Mouse (Mus musculus) Patski (cell line): ENCODE data around the gene Olfr573-ps1. TPM values are rescaled to one million over a fixed set of nuclear protein-coding genes. Genes with fewer than 3 reads are reported as not detected.

Experiments used
- ATAC-seq: fragments of 100-300 bp; one replicate; pipeline ENCODE4 v1.8.0; 2021
- CTCF ChIA-PET: fragments of 350-600 bp; sonication (Branson Sonifier 250); formaldehyde crosslinking; loops from one replicate; lab custom pipeline; 2022; ENCODE audit warnings: inconsistent platforms; lab: Charles Lee
- POLR2A ChIA-PET: fragments of 350-600 bp; sonication (Branson Sonifier 250); formaldehyde crosslinking; loops from one replicate; lab custom pipeline; 2022; ENCODE audit warnings: antibody characterized with exemption, inconsistent platforms; lab: Charles Lee
- DNase-seq: peaks from one replicate; pipeline ENCODE4 v3.0.0-alpha.2; 2011; ENCODE audit warnings: low read depth, low spot score
- H3K27me3 ChIP-seq: fragments of 371-371 bp; one replicate; pipeline ENCODE4 v1.5.1; 2021
- CTCF ChIP-seq: fragments of 100-300 bp; IDR thresholded peaks from one replicate; pipeline ENCODE4 v1.5.1; 2021
- in situ Hi-C: fragments of 300-500 bp; cut with MboI; formaldehyde crosslinking; loops from 3 replicates; pipeline ENCODE4 v1.11.1; 2018; ENCODE audit warnings: low pct_unique_long_range_greater_than_20kb, mixed read lengths
- polyA plus RNA-seq: library from polyadenylated mRNA; unstranded; gene quantifications from one replicate; pipeline ENCODE4 v1.2.3, GENCODE M21; 2021

Gene Olfr573-ps1
- polyA plus RNA-seq, 1 experiment from 2014 or later, result not detected

DNA sequence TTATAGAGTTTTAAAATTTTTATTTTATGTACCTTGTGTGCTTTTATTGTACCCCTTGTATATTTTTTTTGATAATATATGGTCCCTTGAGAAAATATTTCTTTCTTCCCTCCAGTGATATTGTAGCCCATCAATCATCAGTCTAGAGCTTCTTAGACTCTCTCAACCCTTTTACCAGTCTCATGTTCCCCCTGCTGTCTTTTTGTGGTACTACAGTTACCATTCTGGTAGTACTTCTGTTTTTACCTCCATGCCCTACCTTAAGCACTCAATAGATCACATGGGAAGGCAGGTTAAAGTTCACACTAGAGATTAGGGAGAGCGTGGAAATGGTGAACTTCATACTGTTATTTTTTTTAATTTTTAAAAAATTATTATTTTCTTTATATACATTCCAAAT is 22.7 kb downstream of the Olfr573-ps1 start:
- DNase-seq, result peak; percentile 9
- ATAC-seq, result no peak

GRCm38 (mm10) chr7:102917032-102917875 is 25.1 kb downstream of the Olfr573-ps1 start, which contains the start of gene Olfr571:
Gene Olfr571 (minus strand): TSS chr7:102917536.
- no peaks in the 10 kb centered on the region for H3K27me3 ChIP-seq
- ATAC-seq (no peak), DNase-seq (no peak)
- no peak for TF ChIP-seq CTCF
- in situ Hi-C loops, result loop anchor here (5.0 kb wide), 2 partner anchors 225 to 410 kb away; no protein-coding TSS in a partner anchor
- POLR2A ChIA-PET, result no interaction called here
- CTCF ChIA-PET, result no interaction called here

More for the DNA sequence above, 22.7 kb downstream of the Olfr573-ps1 start:
- in situ Hi-C loops, result loop anchor here (5.0 kb wide), 3 partner anchors 227 to 412 kb away; no protein-coding TSS in a partner anchor
- ChIA-PET CTCF (interaction anchor here (1.0 kb wide), 1 partner anchor 14 kb away, joined by 3 read pairs; no protein-coding TSS in a partner anchor), POLR2A (no interaction called here)
- TF ChIP-seq CTCF, result peak; percentile 55
- no peaks in the 10 kb centered on the region for H3K27me3 ChIP-seq

GRCm38 (mm10) chr7:102916405-102916804 is 26.0 kb downstream of the Olfr573-ps1 start:
- no peak for TF ChIP-seq CTCF
- no peak for ATAC-seq
- ChIA-PET CTCF (no interaction called here), POLR2A (no interaction called here)
- no peaks in the 10 kb centered on the region for H3K27me3 ChIP-seq
- no peak for DNase-seq
- in situ Hi-C loops, result loop anchor here (5.0 kb wide), 2 partner anchors 224 to 409 kb away; no protein-coding TSS in a partner anchor

GRCm38 (mm10) chr7:102915261-102915660 is 27.1 kb downstream of the Olfr573-ps1 start:
- in situ Hi-C loops, result loop anchor here (5.0 kb wide), 2 partner anchors 223 to 408 kb away; no protein-coding TSS in a partner anchor
- DNase-seq (no peak), ATAC-seq (no peak)
- TF ChIP-seq CTCF, result no peak
- ChIA-PET POLR2A (no interaction called here), CTCF (no interaction called here)
- no peaks in the 10 kb centered on the region for H3K27me3 ChIP-seq

Other genes with a start within 250 kb of the Olfr573-ps1 start
- not detected for gene Olfr557, start 246.7 kb downstream of the Olfr573-ps1 start, polyA plus RNA-seq
- gene Olfr558, start 240.4 kb downstream of the Olfr573-ps1 start, polyA plus RNA-seq, result not detected
- gene Olfr33, start 223.5 kb downstream of the Olfr573-ps1 start, polyA plus RNA-seq, result not detected
- gene Olfr559, start 215.1 kb downstream of the Olfr573-ps1 start, polyA plus RNA-seq, result not detected
- not detected for gene Olfr560, start 183.2 kb downstream of the Olfr573-ps1 start, polyA plus RNA-seq
- not detected for gene Olfr78, start 183.1 kb downstream of the Olfr573-ps1 start, polyA plus RNA-seq
- not detected for gene Olfr561, start 171.4 kb downstream of the Olfr573-ps1 start, polyA plus RNA-seq
- not detected for gene Olfr564, start 139.1 kb downstream of the Olfr573-ps1 start, polyA plus RNA-seq
- gene Olfr566, start 83.8 kb downstream of the Olfr573-ps1 start, polyA plus RNA-seq, result not detected
- not detected for gene Olfr568, start 65.5 kb downstream of the Olfr573-ps1 start, polyA plus RNA-seq
- not detected for gene Olfr569, start 51.7 kb downstream of the Olfr573-ps1 start, polyA plus RNA-seq
- not detected for gene Olfr570, start 48.0 kb downstream of the Olfr573-ps1 start, polyA plus RNA-seq
- gene Olfr571, start 25.0 kb downstream of the Olfr573-ps1 start, polyA plus RNA-seq, result not detected
- not detected for gene Olfr572, start 18.2 kb downstream of the Olfr573-ps1 start, polyA plus RNA-seq
- gene Olfr574, start 5.9 kb upstream of the Olfr573-ps1 start, polyA plus RNA-seq, result not detected
- not detected for gene Olfr575, start 16.2 kb upstream of the Olfr573-ps1 start, polyA plus RNA-seq
- not detected for gene Olfr576, start 20.1 kb upstream of the Olfr573-ps1 start, polyA plus RNA-seq
- gene Olfr577, start 33.4 kb upstream of the Olfr573-ps1 start, polyA plus RNA-seq, result not detected
- not detected for gene Olfr578, start 46.7 kb upstream of the Olfr573-ps1 start, polyA plus RNA-seq
- not detected for gene Olfr582, start 95.4 kb upstream of the Olfr573-ps1 start, polyA plus RNA-seq
- gene Olfr583, start 108.7 kb upstream of the Olfr573-ps1 start, polyA plus RNA-seq, result not detected
- gene Olfr584, start 139.3 kb upstream of the Olfr573-ps1 start, polyA plus RNA-seq, result not detected
- not detected for gene Olfr585, start 155.1 kb upstream of the Olfr573-ps1 start, polyA plus RNA-seq
- gene Olfr586, start 183.1 kb upstream of the Olfr573-ps1 start, polyA plus RNA-seq, result not detected
- not detected for gene Olfr588-ps1, start 198.3 kb upstream of the Olfr573-ps1 start, polyA plus RNA-seq
- not detected for gene Olfr589, start 213.8 kb upstream of the Olfr573-ps1 start, polyA plus RNA-seq
- gene Olfr591, start 235.8 kb upstream of the Olfr573-ps1 start, polyA plus RNA-seq, result not detected
- not detected for gene Olfr592, start 242.2 kb upstream of the Olfr573-ps1 start, polyA plus RNA-seq